Mouse (Mus musculus): ENCODE measurements around the gene Cntrl.

Gene Cntrl

DNA sequence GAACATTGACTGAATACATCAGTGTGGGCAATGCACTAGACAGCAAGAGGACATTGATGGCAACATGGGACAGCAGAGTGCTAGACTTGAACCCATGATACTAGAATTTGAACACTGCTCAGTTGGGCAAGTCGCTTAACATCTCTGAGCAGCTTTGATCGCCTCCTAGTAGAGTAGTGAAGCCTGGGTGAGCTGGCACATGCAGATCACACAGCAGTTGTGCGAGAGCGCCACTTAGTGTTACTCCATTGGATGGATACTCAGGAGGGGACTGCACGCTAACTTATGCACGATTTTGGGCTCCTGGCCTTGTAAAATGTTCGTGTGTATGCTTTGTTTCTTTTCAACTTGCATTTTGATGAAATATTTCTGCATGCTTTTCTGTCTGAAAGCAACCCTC, 15.4 kb downstream of the Cntrl start:
- no peak for DNase-seq (ENCODE audit: low spot score in 2 of 2)

DNA sequence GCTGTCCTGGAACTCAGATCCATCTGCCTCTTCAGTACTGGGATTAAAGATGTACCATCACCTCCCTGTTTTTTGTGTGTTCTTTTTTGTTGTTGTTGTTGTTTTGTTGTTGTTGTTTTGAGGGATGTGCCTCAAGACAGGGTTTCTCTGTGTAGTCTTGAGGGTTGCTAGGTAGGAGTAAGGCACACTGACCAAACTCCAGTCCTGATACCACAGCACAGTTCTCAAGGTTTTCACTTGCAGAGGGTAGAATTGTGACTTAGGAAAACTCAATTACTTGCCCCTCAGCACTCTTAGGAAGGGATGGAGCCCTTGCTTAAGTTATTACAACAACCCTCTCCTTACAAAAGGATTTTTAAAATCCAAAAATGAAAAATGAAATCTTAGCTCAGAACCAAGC, 22.2 kb downstream of the Cntrl start:
- DNase-seq (ENCODE audit: low spot score in 2 of 2) = no peak

DNA sequence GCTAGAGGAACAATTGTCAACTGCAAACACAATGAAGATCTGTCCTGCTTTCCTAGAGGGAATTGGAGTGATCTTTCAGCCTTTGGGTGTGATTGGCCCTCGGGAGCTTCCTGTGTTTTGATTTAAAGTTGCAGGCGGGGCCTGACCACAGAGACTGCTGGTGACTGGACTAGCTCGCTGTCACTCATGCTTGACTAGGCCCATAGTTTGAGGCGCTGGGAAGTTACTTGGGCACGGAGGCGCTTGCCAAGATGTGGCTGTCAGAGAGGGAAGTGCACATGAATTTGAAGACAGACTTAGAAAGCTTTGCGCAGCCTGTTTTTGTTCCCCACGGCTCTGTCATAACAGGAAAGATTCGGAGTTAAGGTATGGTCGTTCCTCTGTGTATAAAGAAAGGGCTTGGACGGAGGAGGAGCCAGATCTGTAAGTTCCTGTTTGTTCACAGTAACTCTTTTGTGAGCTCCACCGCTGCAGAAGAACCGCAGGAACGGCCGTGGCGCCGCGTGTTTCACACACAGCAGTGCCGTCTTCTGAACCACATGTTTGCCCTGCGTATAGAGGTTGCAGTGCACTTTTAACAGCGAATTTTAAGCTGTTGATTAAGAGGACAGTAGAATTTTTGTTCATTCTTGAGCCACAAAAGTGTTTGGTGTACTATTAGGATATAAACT, 22.8 kb downstream of the Cntrl start:
- DNase-seq (ENCODE audit: low spot score in 2 of 2) = peak; percentile 98 to 99

DNA sequence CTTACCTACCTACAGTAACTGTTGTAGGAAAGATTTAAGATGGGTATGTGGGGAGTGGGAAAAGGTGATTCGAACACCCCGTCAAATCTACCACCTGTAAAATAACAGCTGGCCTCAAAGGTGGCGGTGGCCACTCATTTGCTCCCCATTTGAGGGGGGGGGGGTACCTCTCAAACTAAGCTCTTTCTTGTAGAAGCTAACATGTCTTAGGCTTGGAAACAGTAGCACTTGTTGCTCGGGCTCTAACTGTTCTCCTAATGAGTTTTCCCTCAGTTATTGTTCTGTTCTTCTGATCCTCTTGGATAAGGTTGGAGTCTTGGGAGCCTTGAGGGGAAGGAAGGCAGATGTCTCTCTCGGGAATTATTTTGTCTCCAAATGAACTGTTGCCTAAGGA, 23.4 kb downstream of the Cntrl start:
- DNase-seq (ENCODE audit: low spot score in 2 of 2) = no peak

- DNase-seq (ENCODE audit: low spot score in 2 of 2) = no peak
Observed at GRCm38 (mm10) chr2:35133891-35134290, 24.6 kb downstream of the Cntrl start.

GRCm38 (mm10) chr2:35138576-35138975, 29.3 kb downstream of the Cntrl start:
- no peak for DNase-seq (ENCODE audit: low spot score in 2 of 2)

DNA sequence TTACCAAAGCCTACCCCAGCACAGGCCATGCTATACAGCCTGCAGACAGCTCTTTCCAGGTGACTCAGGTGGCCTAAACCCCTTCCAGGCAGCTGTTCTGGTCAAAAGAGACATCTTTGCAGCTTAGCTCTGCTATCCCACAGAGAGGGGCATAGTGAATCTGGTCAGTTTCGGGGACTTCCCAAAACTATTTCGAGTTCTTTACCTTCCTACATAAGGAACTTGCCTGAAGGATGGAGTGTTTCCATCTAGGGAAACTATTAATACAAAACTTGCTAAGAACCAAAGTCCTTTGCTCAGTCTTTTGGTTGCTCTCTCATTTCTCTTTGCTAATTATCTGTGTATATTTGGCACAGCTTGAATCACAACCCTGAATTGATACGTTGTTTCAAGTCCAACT, 32.4 kb downstream of the Cntrl start:
- DNase-seq (ENCODE audit: low spot score in 2 of 2) = no peak

- DNase-seq (ENCODE audit: low spot score in 2 of 2) = no peak
Observed at GRCm38 (mm10) chr2:35148806-35149205, 39.5 kb downstream of the Cntrl start.

DNA sequence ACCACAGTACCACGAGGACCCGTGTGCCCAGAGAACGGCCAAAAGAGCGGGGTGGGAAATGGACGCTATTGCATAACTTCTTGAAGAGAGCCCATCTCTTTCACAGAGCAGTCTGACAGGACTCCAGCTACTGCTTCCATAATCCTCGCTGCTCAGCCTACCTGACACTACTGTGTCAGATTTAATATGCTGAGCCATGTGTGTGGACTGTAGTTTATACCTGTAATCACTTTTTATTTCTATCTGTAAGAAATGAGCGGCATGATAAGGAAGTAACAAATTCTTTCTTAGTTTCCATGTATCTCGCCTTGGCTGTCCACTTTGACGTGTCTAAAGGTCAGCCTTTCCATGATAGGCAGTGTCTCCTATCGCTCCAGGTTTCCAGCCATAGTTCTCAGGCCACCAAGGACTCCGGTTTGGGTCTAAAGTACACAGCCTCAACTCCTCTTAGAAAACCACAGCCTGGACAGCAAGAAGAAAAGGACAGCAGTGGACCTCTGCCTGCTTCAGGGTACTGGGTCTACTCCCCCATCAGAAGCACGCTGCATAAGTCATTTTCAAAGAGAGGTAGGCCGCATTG, 42.1 kb downstream of the Cntrl start:
- no peak for DNase-seq (ENCODE audit: low spot score in 2 of 2)

GRCm38 (mm10) chr2:35153179-35153578, 43.9 kb downstream of the Cntrl start:
- DNase-seq (ENCODE audit: low spot score in 2 of 2) = no peak

DNA sequence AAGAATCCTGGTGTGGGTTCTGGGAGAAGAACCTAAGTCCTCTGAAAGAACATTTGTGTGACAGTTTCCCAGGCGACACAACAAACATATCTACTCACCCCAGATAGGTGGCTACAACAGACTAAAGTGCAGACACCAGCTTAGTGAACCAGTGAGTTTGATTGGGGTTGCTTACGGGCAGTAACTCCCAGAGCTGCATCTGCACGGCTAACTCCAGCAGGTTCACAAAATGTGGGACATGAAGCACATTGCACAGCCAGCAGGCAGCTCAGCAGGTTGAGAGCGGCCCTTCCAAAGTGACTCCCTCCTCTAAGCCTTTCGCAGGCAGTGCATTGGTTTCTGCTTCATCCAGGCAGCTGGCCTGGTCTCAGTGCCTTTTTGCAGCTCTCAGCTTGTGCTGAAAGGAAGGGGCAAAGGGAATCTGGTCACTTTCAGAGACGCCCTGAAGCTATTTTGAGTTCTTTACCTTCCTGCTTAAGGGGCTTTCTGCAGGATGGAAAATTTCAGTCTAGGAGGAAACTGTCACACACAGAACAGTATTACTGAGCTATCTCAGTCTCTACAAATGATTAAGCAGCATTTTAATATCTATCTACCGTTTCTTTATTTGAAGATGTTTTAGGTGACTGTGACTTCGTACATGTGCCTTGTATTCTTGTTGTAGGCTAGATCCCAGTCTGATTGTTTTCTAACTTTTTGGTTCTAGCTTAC, 44.7 kb downstream of the Cntrl start:
- no peak for DNase-seq (ENCODE audit: low spot score in 2 of 2)

- no peak for DNase-seq (ENCODE audit: low spot score in 2 of 2)
Observed at GRCm38 (mm10) chr2:35156985-35157384, 47.7 kb downstream of the Cntrl start.

DNA sequence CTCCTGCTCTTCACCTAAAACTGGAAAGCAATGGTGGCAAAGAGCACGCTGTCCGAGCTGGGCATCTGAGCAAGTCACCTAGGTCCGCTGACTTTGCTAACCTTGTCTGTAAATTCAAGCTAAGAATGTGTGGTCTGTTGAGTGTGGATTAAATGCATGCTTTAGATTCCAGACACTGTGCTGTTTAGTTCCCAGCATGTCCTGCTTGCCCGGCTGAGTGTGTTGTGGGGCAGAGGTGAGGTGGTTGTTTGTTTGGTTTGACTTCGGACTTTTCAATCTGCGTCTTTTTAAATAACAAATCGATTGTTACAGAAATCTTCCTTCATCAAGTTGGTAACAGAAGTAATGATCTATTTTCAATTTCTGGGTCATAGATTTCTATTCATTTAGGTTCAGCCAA, 48.5 kb downstream of the Cntrl start:
- no peak for DNase-seq (ENCODE audit: low spot score in 2 of 2)

DNA sequence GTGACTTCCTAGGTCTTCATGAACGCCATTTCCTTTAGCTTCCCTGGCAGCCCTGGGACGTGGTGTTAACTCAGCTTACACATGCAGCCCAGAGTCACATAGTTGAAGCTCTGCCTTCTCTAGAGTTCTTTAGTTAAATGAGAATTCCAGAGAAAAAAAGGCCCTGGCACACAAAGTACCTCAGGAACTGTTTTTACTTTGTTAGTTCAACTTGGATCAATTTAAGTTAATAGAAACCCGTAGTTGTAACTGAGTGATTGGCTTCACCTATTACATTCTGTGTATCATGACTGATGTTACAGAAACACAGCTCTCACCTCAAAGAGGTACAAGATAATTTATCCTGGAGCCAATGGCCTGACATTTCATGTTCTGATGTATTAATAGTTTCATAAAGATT, 49.1 kb downstream of the Cntrl start:
- no peak for DNase-seq (ENCODE audit: low spot score in 2 of 2)

GRCm38 (mm10) chr2:35160206-35160605, 50.9 kb downstream of the Cntrl start:
- DNase-seq (ENCODE audit: low spot score in 2 of 2) = no peak

DNA sequence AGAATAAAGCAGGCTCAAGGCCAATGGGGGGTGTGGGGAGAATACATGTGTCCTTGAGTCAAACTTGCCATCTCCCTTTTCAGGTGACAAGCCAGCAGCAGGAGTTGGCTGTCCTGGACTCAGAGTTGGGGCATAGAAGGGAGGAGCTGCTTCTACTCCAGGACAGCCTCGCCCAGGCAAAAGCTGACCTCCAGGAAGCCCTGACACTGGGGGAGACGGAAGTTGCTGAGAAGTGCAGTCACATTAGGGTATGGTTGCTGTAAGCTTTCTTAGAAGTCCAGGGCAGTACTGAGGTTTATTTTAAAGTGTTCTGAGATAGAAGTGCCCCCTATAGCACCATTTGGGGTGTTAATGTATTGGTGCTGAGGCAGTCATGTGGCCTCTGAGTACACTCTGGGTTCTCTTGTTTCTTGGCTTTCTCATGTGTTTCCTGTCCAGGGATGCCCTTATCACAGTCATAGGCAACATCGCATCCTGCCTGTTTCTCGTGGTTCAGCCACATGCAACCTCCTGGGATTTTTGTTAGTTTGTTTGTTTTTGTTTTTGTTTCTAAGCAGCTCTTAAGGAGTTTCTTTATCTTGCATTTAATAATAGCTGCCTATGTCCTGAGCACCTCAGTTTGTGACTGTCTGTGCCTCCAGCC, 52.7 kb downstream of the Cntrl start:
- DNase-seq (ENCODE audit: low spot score in 2 of 2) = no peak

GRCm38 (mm10) chr2:35163396-35163795, 54.1 kb downstream of the Cntrl start:
- DNase-seq (ENCODE audit: low spot score in 2 of 2) = no peak

DNA sequence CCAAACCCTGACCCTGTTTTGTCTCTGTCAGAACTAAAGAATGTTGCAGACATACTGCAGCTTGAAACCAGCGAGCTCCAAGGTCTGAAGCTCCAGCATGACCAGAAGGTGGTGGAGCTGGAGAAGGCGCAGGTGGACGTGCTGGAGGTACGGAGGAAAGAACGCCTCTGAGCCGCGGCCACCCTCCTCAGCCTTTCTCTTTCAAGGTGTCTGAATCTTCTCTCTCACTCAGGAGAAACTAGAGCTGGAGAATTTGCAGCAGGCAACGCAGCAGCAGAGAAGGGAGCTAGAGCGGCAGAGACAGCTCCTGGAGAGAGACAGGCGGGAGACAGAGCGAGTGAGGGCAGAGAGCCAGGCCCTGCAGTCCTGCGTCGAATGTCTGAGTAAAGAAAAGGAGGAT, 56.1 kb downstream of the Cntrl start:
- DNase-seq (ENCODE audit: low spot score in 2 of 2) = no peak

DNA sequence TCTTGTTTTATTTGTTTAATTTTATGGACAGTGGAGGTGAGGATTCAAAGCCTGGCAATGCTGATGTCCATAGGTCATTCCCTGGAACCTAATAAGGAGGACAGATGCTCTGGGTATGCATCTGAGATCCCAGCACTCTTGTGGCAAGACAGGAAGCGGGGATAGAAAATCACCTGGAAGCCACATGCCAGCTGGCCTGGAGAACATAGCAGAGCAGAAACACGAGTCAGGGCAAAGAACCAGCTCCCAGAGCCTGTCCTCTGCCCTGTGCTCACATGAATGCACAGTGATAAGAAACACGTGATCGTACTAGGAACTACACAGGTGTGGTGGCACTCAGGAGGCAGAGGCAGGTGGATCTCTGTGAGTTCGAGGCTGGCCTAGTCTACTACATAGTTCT, 57.5 kb downstream of the Cntrl start:
- DNase-seq (ENCODE audit: low spot score in 2 of 2) = no peak

DNA sequence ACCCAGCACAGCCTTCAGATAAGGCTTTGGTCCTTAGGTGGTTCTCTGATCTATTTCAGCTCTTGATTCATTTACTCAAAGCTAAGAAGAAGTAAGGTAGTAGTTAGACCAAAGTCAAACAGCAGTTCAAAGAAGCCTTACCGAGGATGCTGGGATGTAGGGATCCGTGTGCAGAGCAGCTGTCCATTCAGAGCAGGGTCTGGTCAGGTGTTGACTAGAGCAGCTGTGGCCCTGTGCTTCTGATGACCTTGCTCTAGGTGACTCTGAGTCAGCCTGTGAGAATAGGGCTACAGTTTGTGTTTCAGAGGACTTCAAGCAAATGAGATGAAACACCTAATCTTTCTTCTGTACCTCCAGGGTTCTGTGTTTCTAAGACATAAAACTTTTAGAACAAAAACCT, 60.2 kb downstream of the Cntrl start:
- DNase-seq (ENCODE audit: low spot score in 2 of 2) = no peak

- no peak for DNase-seq (ENCODE audit: low spot score in 2 of 2)
Observed at GRCm38 (mm10) chr2:35171341-35171861, 62.1 kb downstream of the Cntrl start.

DNA sequence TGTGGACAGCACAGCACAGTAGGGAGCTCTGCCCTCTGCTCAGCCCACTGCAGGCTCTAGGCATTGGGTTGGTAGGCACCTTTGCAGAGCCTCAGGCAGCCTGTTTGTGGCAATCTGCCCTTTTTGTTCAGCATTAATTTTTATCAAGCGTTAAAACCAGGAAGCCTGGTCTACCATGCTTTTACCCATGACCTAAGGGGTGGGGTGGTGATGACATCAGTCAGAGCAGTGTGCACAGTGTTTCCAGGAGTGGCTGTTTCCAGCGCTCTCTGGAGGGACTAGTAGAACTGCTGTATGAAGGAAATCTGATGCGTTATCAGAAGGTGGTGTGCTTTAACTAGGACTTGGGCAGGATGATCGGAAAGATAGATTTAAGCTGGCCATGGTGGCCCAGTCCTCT, 63.0 kb downstream of the Cntrl start:
- DNase-seq (ENCODE audit: low spot score in 2 of 2) = no peak

- DNase-seq (ENCODE audit: low spot score in 2 of 2) = no peak
Observed at GRCm38 (mm10) chr2:35173666-35174065, 64.4 kb downstream of the Cntrl start.

Measured in right cerebral cortex, adult 2 months (tissue).